Mouse (Mus musculus): ENCODE results near the gene Uhrf1bp1. TPM values are rescaled to one million over a fixed set of nuclear protein-coding genes. Genes with fewer than 3 reads are reported as not detected.

The Uhrf1bp1 gene
- total RNA-seq, 2 experiments from 2014 or later: 16.8 to 20.6 TPM

GRCm38 (mm10) chr17:27911371-27911770 is 55.1 kb downstream of the Uhrf1bp1 start:
- no peak for DNase-seq

- DNase-seq: no peak
Measured at GRCm38 (mm10) chr17:27914742-27915141, 58.5 kb downstream of the Uhrf1bp1 start.

- no peak for DNase-seq
Measured at GRCm38 (mm10) chr17:27916366-27916765, 60.1 kb downstream of the Uhrf1bp1 start.

- peak; percentile 41 to 53 for DNase-seq
Measured at GRCm38 (mm10) chr17:27920676-27921075, 64.4 kb downstream of the Uhrf1bp1 start.

GRCm38 (mm10) chr17:27922174-27922712 is 66.0 kb downstream of the Uhrf1bp1 start:
- no peak for DNase-seq

- no peak for DNase-seq
Measured at GRCm38 (mm10) chr17:27925054-27925453, 68.8 kb downstream of the Uhrf1bp1 start.

- no peak for DNase-seq
Measured at GRCm38 (mm10) chr17:27925504-27925903, 69.3 kb downstream of the Uhrf1bp1 start.

- DNase-seq: no peak
Measured at GRCm38 (mm10) chr17:27930291-27930690, 74.0 kb downstream of the Uhrf1bp1 start.

- DNase-seq: no peak
Measured at GRCm38 (mm10) chr17:27931826-27932225, 75.6 kb downstream of the Uhrf1bp1 start.

GRCm38 (mm10) chr17:27934136-27934910 is 78.1 kb downstream of the Uhrf1bp1 start:
- no peak for DNase-seq

GRCm38 (mm10) chr17:27935091-27935490 is 78.8 kb downstream of the Uhrf1bp1 start:
- DNase-seq: peak in 1 of 2 experiments; percentile 35

- no peak for DNase-seq
Measured at GRCm38 (mm10) chr17:27937054-27937615, 80.9 kb downstream of the Uhrf1bp1 start.

GRCm38 (mm10) chr17:27938121-27938754 is 82.0 kb downstream of the Uhrf1bp1 start:
- peak in 1 of 2 experiments; percentile 57 for DNase-seq

- DNase-seq: peak in 1 of 2 experiments; percentile 29
Measured at GRCm38 (mm10) chr17:27939028-27939427, 82.8 kb downstream of the Uhrf1bp1 start.

GRCm38 (mm10) chr17:27940352-27940751 is 84.1 kb downstream of the Uhrf1bp1 start:
- peak in 1 of 2 experiments; percentile 32 for DNase-seq

GRCm38 (mm10) chr17:27941178-27941577 is 84.9 kb downstream of the Uhrf1bp1 start:
- no peak for DNase-seq

- no peak for DNase-seq
Measured at GRCm38 (mm10) chr17:27941698-27942097, 85.5 kb downstream of the Uhrf1bp1 start.

GRCm38 (mm10) chr17:27942131-27942530 is 85.9 kb downstream of the Uhrf1bp1 start:
- DNase-seq: no peak

- DNase-seq: peak in 1 of 2 experiments; percentile 52
Measured at GRCm38 (mm10) chr17:27945546-27946216, 89.4 kb downstream of the Uhrf1bp1 start.

GRCm38 (mm10) chr17:27946371-27946770 is 90.1 kb downstream of the Uhrf1bp1 start:
- DNase-seq: no peak

GRCm38 (mm10) chr17:27947155-27947554 is 90.9 kb downstream of the Uhrf1bp1 start:
- DNase-seq: no peak
